Mouse (Mus musculus) C2C12 (cell line): ENCODE measurements around the gene Trpm5. TPM values are rescaled to one million over a fixed set of nuclear protein-coding genes. Genes with fewer than 3 reads are reported as not detected.

ENCODE experiments used
- H3K27me3 ChIP-seq: one replicate; pipeline ENCODE4 v1.6.1; 2011; ENCODE audit not compliant: control insufficient read depth, insufficient read depth, insufficient read length
- H3K36me3 ChIP-seq: one replicate; pipeline ENCODE4 v1.6.1; 2011; ENCODE audit not compliant: control insufficient read depth, insufficient read depth
- H3K4me3 ChIP-seq: one replicate; pipeline ENCODE4 v1.5.1; 2011; ENCODE audit warnings: mild to moderate bottlenecking, control low read depth; ENCODE audit not compliant: poor library complexity, insufficient read depth, severe bottlenecking
- H3K79me2 ChIP-seq: one replicate; pipeline ENCODE4 v1.6.1; 2011; ENCODE audit not compliant: control insufficient read depth, insufficient read depth
- H3K79me3 ChIP-seq: one replicate; pipeline ENCODE4 v1.6.1; 2011; ENCODE audit warnings: low read depth, control low read depth
- H3ac ChIP-seq: one replicate; pipeline ENCODE3; 2011; ENCODE audit warnings: low read depth; ENCODE audit not compliant: control insufficient read depth, insufficient read length
- CEBPB ChIP-seq: IDR thresholded peaks from one replicate; pipeline ENCODE4 v1.6.1; 2011; ENCODE audit warnings: low read depth, mild to moderate bottlenecking, control low read depth, moderate library complexity
- CTCF ChIP-seq: IDR thresholded peaks from one replicate; pipeline ENCODE4 v1.5.1; 2011; ENCODE audit not compliant: control insufficient read depth, insufficient read depth, insufficient read length
- FOSL1 ChIP-seq: IDR thresholded peaks from one replicate; pipeline ENCODE4 v1.8.0; 2011; ENCODE audit warnings: mild to moderate bottlenecking, low read length; ENCODE audit not compliant: poor library complexity, insufficient read depth, severe bottlenecking
- MAX ChIP-seq: IDR thresholded peaks from one replicate; pipeline ENCODE4 v1.6.1; 2011; ENCODE audit warnings: mild to moderate bottlenecking, control low read depth
- MYOD1 ChIP-seq: IDR thresholded peaks from one replicate; pipeline ENCODE4 v1.6.1; 2011; ENCODE audit warnings: low read depth; ENCODE audit not compliant: control insufficient read depth, insufficient read length
- MYOG ChIP-seq: IDR thresholded peaks from one replicate; pipeline ENCODE4 v1.6.1; 2011; ENCODE audit not compliant: control insufficient read depth, insufficient read length; ENCODE audit errors: extremely low read depth
- USF1 ChIP-seq: IDR thresholded peaks from one replicate; pipeline ENCODE4 v1.6.1; 2011; ENCODE audit warnings: low read depth, mild to moderate bottlenecking, control low read depth, moderate library complexity
- polyA plus RNA-seq: library from polyadenylated mRNA; unstranded; fragments of >200 nt; fragmentation: generic; extraction: Trizol; gene quantifications from one replicate; pipeline ENCODE4 v1.2.1, GENCODE M21; 2012; ENCODE audit warnings: missing spikeins

Trpm5 gene
- polyA plus RNA-seq, 1 experiment: 2.7 TPM

DNA sequence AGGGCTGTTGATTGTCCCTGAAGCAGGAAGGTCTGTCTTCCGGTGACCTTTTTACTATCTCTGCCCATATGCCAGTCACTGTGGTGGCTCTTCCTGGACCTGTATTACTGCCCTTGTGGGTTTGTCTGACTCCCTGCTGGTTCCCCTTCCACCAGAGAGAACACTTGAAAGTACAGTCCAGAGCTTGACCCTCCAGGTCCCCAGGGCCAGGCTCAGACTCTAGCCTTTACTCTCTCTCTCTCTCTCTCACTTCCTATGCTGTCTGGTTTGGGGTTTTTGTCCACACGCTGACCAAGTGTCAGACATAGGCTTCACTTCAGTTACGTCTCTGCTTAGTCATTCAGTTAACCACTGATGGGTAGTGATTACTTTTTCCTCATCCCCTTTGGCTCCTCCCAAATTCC, 51.5 kb downstream of the Trpm5 start:
- no peaks in the 10 kb centered on the region for H3K36me3 ChIP-seq
- H3K4me3 ChIP-seq: no peak overlapping the region
- no peaks in the 10 kb centered on the region for H3K27me3 ChIP-seq
- no peaks in the 10 kb centered on the region for H3K79me2 ChIP-seq
- H3ac ChIP-seq: no peak overlapping the region
- TF ChIP-seq FOSL1 (no peak), CEBPB (no peak), CTCF (no peak), MAX (no peak), MYOD1 (no peak), USF1 (no peak), MYOG (no peak)
- no peaks in the 10 kb centered on the region for H3K79me3 ChIP-seq

GRCm38 (mm10) chr7:143042089-143042488, 52.4 kb downstream of the Trpm5 start:
- Histone ChIP-seq H3K27me3 (no peaks in the 10 kb centered on the region), H3ac (no peak overlapping the region), H3K36me3 (no peaks in the 10 kb centered on the region), H3K79me3 (no peaks in the 10 kb centered on the region), H3K79me2 (no peaks in the 10 kb centered on the region), H3K4me3 (no peak overlapping the region)
- TF ChIP-seq FOSL1 (no peak), MAX (no peak), CTCF (no peak), CEBPB (no peak), MYOG (no peak), USF1 (no peak), MYOD1 (no peak)

DNA sequence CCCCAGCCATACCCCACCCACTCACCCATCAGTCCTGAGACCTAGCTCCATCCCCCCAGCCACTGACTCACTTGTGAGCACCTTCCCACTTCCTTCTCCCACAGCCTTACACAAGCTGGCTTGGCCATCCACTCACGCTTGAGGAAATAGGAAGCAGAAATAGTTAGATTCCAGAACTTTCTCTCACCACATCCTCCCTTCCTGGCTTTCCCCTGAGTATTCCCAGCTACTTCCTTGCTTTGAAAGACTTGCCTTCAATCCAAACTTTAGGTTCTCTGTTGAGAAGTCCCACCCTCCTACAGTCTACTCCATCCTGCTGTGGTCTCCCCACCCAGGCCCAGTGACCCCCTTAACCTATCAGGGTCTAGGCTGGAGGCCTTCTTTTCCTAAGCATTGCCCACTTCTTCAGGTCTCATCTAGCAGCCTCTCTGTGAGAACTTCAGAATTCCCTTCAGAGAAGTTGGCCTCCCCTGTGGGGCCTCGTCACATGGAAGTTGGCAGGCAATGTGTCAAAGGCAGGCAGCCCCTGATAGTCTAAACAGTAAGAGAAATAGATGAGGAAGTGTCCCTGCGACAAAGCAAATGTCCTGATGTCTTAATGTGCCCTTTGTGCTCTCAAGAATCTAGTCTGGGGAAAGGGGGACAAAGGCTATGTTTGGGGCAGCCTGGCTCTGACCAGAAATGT, 53.2 kb downstream of the Trpm5 start:
- TF ChIP-seq MYOD1 (no peak), MYOG (no peak), CEBPB (no peak), MAX (no peak), USF1 (no peak), FOSL1 (no peak), CTCF (no peak)
- H3K79me3 ChIP-seq: no peaks in the 10 kb centered on the region

GRCm38 (mm10) chr7:143040561-143040960, 53.9 kb downstream of the Trpm5 start:
- no peaks in the 10 kb centered on the region for H3K79me3 ChIP-seq
- H3ac ChIP-seq: no peak overlapping the region
- H3K27me3 ChIP-seq: no peaks in the 10 kb centered on the region
- no peaks in the 10 kb centered on the region for H3K36me3 ChIP-seq
- TF ChIP-seq MAX: no peak
- TF ChIP-seq CTCF: no peak
- TF ChIP-seq MYOG: no peak
- TF ChIP-seq CEBPB: no peak
- no peak for TF ChIP-seq USF1
- TF ChIP-seq MYOD1: no peak
- no peak for TF ChIP-seq FOSL1
- no peaks in the 10 kb centered on the region for H3K79me2 ChIP-seq
- H3K4me3 ChIP-seq: no peak overlapping the region

More for the DNA sequence above, 53.2 kb downstream of the Trpm5 start:
- Histone ChIP-seq H3K27me3 (no peaks in the 10 kb centered on the region), H3K4me3 (no peak overlapping the region), H3K36me3 (no peaks in the 10 kb centered on the region), H3ac (no peak overlapping the region), H3K79me2 (no peaks in the 10 kb centered on the region)

- no peaks in the 10 kb centered on the region for H3K36me3 ChIP-seq
- H3K79me3 ChIP-seq: no peaks in the 10 kb centered on the region
- TF ChIP-seq FOSL1 (no peak), CEBPB (no peak), MAX (no peak), MYOD1 (no peak), USF1 (no peak), MYOG (no peak), CTCF (no peak)
- no peaks in the 10 kb centered on the region for H3K79me2 ChIP-seq
- no peaks in the 10 kb centered on the region for H3K27me3 ChIP-seq
- no peak overlapping the region for H3ac ChIP-seq
- no peak overlapping the region for H3K4me3 ChIP-seq
Observed at GRCm38 (mm10) chr7:143038174-143038931, 56.1 kb downstream of the Trpm5 start.

GRCm38 (mm10) chr7:143037306-143037705, 57.1 kb downstream of the Trpm5 start:
- Histone ChIP-seq H3K27me3 (no peaks in the 10 kb centered on the region), H3K36me3 (no peaks in the 10 kb centered on the region), H3K4me3 (no peak overlapping the region), H3K79me3 (no peaks in the 10 kb centered on the region), H3ac (no peak overlapping the region), H3K79me2 (no peaks in the 10 kb centered on the region)
- TF ChIP-seq MYOD1 (no peak), MAX (no peak), CTCF (no peak), CEBPB (no peak), MYOG (no peak), FOSL1 (no peak), USF1 (no peak)
